Mouse (Mus musculus) CD8-positive naive resting alpha-beta T cell, adult 2 months (primary cell): ENCODE data around the gene Msrb2.

Source experiments
- DNase-seq, 2 experiments: peaks; one replicate each; pipeline ENCODE4 v3.0.0; 2022; ENCODE audit warnings: low read depth in 2 of 2, low spot score in 2 of 2

Msrb2 gene

GRCm38 (mm10) chr2:19371390-19372158, at the start of gene Msrb2:
Gene Msrb2, plus strand, starts transcription at chr2:19371440.
- peak; percentile 30 to 38 for DNase-seq

GRCm38 (mm10) chr2:19322448-19322847, 48.8 kb upstream of the Msrb2 start:
- DNase-seq: no peak

- DNase-seq: no peak
Measured at GRCm38 (mm10) chr2:19326376-19326775, 44.9 kb upstream of the Msrb2 start.

- DNase-seq: no peak
Measured at GRCm38 (mm10) chr2:19327811-19328210, 43.4 kb upstream of the Msrb2 start.

- no peak for DNase-seq
Measured at GRCm38 (mm10) chr2:19343901-19344635, 27.2 kb upstream of the Msrb2 start.

- DNase-seq: peak; percentile 70 to 78
Measured at GRCm38 (mm10) chr2:19344636-19345413, 26.4 kb upstream of the Msrb2 start.

GRCm38 (mm10) chr2:19345414-19345964, 25.8 kb upstream of the Msrb2 start:
- no peak for DNase-seq

- DNase-seq: no peak
Measured at GRCm38 (mm10) chr2:19348454-19348853, 22.8 kb upstream of the Msrb2 start.

GRCm38 (mm10) chr2:19350167-19350566, 21.1 kb upstream of the Msrb2 start:
- DNase-seq: no peak

GRCm38 (mm10) chr2:19351615-19352253, 19.5 kb upstream of the Msrb2 start:
- DNase-seq: no peak

- no peak for DNase-seq
Measured at GRCm38 (mm10) chr2:19353158-19353557, 18.1 kb upstream of the Msrb2 start.

GRCm38 (mm10) chr2:19362880-19363279, 8.4 kb upstream of the Msrb2 start:
- DNase-seq: no peak

GRCm38 (mm10) chr2:19366426-19366825, 4.8 kb upstream of the Msrb2 start:
- no peak for DNase-seq

GRCm38 (mm10) chr2:19367114-19367513, 4.1 kb upstream of the Msrb2 start:
- DNase-seq: no peak

GRCm38 (mm10) chr2:19373695-19374094, 2.5 kb downstream of the Msrb2 start:
- no peak for DNase-seq

GRCm38 (mm10) chr2:19380446-19380950, 9.3 kb downstream of the Msrb2 start:
- DNase-seq: no peak

- DNase-seq: no peak
Measured at GRCm38 (mm10) chr2:19380986-19381385, 9.7 kb downstream of the Msrb2 start.

GRCm38 (mm10) chr2:19382206-19382605, 11.0 kb downstream of the Msrb2 start:
- no peak for DNase-seq

- no peak for DNase-seq
Measured at GRCm38 (mm10) chr2:19383006-19383405, 11.8 kb downstream of the Msrb2 start.

GRCm38 (mm10) chr2:19385772-19386171, 14.5 kb downstream of the Msrb2 start:
- DNase-seq: no peak
